Mouse (Mus musculus): ENCODE measurements at regions not wholly inside any gene's neighbourhood (a gene's known extent, or its start where the extent isn't known, plus 50 kb on each side); places are given as distances from the start of the nearest gene placed in this dataset.

- no peak overlapping the region for H3K27ac ChIP-seq (ENCODE audit: low read depth, low read length)
- no peak overlapping the region for H3K4me2 ChIP-seq (replicated peaks; ENCODE audit: low read depth, low read length)
- H3K27me3 ChIP-seq (ENCODE audit: control insufficient read depth, insufficient read depth, low read length) = no peaks in the 10 kb centered on the region
- no peak for ATAC-seq (ENCODE audit: low FRiP score)
- DNase-seq (ENCODE audit: low spot score) = no peak
- H3K9me3 ChIP-seq (ENCODE audit: control insufficient read depth, low read length) = no peaks in the 10 kb centered on the region
- no peak overlapping the region for H3K4me3 ChIP-seq (ENCODE audit: low read depth, low read length)
- 89% methylated on average over 3 of the region's 3 CpGs for WGBS
- H3K9ac ChIP-seq (ENCODE audit: low read depth, low read length) = no peak overlapping the region
- no peaks in the 10 kb centered on the region for H3K36me3 ChIP-seq (ENCODE audit: control insufficient read depth, insufficient read depth, low read length)
- peaks cover 3% of the 10 kb centered on the region; the same call in 1 of the 2 replicates for H3K4me1 ChIP-seq (replicated peaks; ENCODE audit: control insufficient read depth, insufficient read depth, low read length)
Observed at GRCm38 (mm10) chr15:63694150-63694549, 150.8 kb downstream of the Gsdmc2 start.

DNA sequence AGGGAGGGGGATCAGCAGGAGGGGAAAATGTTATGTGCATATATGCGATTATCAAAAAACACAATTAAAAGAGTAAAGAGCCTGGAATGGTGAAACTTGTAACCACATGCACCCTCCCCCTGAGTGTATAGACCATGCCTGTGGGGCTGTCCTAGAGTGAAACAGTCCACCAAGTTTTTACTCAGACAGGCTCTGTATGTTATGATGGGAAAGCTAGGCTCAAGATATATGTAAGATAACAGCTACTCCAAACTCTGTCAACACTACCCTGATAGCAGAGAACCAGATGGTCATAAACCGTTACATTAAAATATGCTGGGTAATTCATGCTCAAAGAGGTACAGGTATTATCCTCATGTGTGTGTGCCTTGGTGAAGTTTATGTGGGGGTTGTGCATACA, 151.4 kb downstream of the Gsdmc2 start:
- H3K27ac ChIP-seq (ENCODE audit: low read depth, low read length) = no peak overlapping the region

GRCm38 (mm10) chr15:63692491-63693295, 152.3 kb downstream of the Gsdmc2 start:
- H3K36me3 ChIP-seq (ENCODE audit: control insufficient read depth, insufficient read depth, low read length) = no peaks in the 10 kb centered on the region
- WGBS = 25% methylated on average over 9 of the region's 9 CpGs
- no peaks in the 10 kb centered on the region for H3K9me3 ChIP-seq (ENCODE audit: control insufficient read depth, low read length)
- peaks cover 3% of the 10 kb centered on the region; the same call in 1 of the 2 replicates for H3K4me1 ChIP-seq (replicated peaks; ENCODE audit: control insufficient read depth, insufficient read depth, low read length)
- no peak overlapping the region for H3K27ac ChIP-seq (ENCODE audit: low read depth, low read length)
- no peak overlapping the region for H3K9ac ChIP-seq (ENCODE audit: low read depth, low read length)
- ATAC-seq (ENCODE audit: low FRiP score) (no peak), DNase-seq (ENCODE audit: low spot score) (no peak)
- no peak overlapping the region for H3K4me3 ChIP-seq (ENCODE audit: low read depth, low read length)
- no peaks in the 10 kb centered on the region for H3K27me3 ChIP-seq (ENCODE audit: control insufficient read depth, insufficient read depth, low read length)
- no peak overlapping the region for H3K4me2 ChIP-seq (replicated peaks; ENCODE audit: low read depth, low read length)

More for the DNA sequence above, 151.4 kb downstream of the Gsdmc2 start:
- no peaks in the 10 kb centered on the region for H3K27me3 ChIP-seq (ENCODE audit: control insufficient read depth, insufficient read depth, low read length)
- H3K4me2 ChIP-seq (replicated peaks; ENCODE audit: low read depth, low read length) = no peak overlapping the region
- no peak for ATAC-seq (ENCODE audit: low FRiP score)
- DNase-seq (ENCODE audit: low spot score) = no peak
- WGBS = 87% methylated on average over 2 of the region's 2 CpGs
- peaks cover 3% of the 10 kb centered on the region; the same call in 1 of the 2 replicates for H3K4me1 ChIP-seq (replicated peaks; ENCODE audit: control insufficient read depth, insufficient read depth, low read length)
- H3K36me3 ChIP-seq (ENCODE audit: control insufficient read depth, insufficient read depth, low read length) = no peaks in the 10 kb centered on the region
- no peaks in the 10 kb centered on the region for H3K9me3 ChIP-seq (ENCODE audit: control insufficient read depth, low read length)
- no peak overlapping the region for H3K4me3 ChIP-seq (ENCODE audit: low read depth, low read length)
- no peak overlapping the region for H3K9ac ChIP-seq (ENCODE audit: low read depth, low read length)

DNA sequence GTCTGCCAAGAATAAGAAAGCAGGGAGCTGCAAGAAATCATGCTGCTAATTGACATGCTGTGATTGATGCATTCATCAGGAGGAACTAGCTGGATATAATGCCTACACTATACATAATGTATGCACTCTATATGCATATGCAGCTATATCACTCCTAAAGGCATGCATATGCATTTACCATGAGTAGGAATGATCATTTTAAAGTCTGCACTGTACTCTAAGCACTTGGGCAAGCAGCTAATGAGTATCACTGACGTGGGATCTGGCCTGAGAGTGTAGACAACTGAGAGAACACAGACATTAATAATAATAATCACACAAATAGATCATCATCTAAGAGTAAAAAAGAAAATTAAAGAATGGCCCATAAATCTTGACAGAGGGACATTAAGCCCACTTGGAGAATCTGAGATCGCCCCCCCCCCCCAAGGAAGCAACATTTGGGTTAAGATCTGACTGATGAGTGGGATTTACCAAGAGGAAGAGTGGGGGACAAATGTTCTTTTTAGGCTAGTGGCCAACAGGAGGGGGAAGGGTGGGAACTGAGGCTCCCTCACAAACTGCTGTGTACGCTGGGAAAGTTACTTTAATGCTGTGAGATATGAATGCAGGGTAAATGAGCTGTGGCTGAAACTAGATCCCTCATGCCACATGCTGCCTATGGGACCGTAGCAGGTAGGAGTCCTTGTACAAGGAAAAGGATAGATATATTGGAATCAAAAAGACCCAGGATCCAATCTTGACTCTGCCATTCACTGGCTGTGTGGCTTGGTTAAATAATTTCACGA, 155.0 kb downstream of the Gsdmc2 start:
- no peaks in the 10 kb centered on the region for H3K36me3 ChIP-seq (ENCODE audit: control insufficient read depth, insufficient read depth, low read length)
- ATAC-seq (ENCODE audit: low FRiP score) = 0 out of 2 replicates have a peak, but pooled peaks have one; percentile 19
- H3K4me2 ChIP-seq (replicated peaks; ENCODE audit: low read depth, low read length) = no peak overlapping the region
- WGBS = 73% methylated on average over 5 of the region's 5 CpGs
- H3K27ac ChIP-seq (ENCODE audit: low read depth, low read length) = no peak overlapping the region
- H3K4me1 ChIP-seq (replicated peaks; ENCODE audit: control insufficient read depth, insufficient read depth, low read length) = peaks cover 3% of the 10 kb centered on the region; the same call in 1 of the 2 replicates
- H3K27me3 ChIP-seq (ENCODE audit: control insufficient read depth, insufficient read depth, low read length) = no peaks in the 10 kb centered on the region
- DNase-seq (ENCODE audit: low spot score) = no peak
- no peaks in the 10 kb centered on the region for H3K9me3 ChIP-seq (ENCODE audit: control insufficient read depth, low read length)
- H3K9ac ChIP-seq (ENCODE audit: low read depth, low read length) = no peak overlapping the region
- no peak overlapping the region for H3K4me3 ChIP-seq (ENCODE audit: low read depth, low read length)

GRCm38 (mm10) chr15:63687852-63688251, 157.1 kb downstream of the Gsdmc2 start:
- Histone ChIP-seq H3K4me1 (replicated peaks; ENCODE audit: control insufficient read depth, insufficient read depth, low read length) (peaks cover under 1% of the 10 kb centered on the region; the same call in 1 of the 2 replicates), H3K4me2 (replicated peaks; ENCODE audit: low read depth, low read length) (no peak overlapping the region), H3K27ac (ENCODE audit: low read depth, low read length) (no peak overlapping the region), H3K36me3 (ENCODE audit: control insufficient read depth, insufficient read depth, low read length) (no peaks in the 10 kb centered on the region), H3K9ac (ENCODE audit: low read depth, low read length) (no peak overlapping the region), H3K9me3 (ENCODE audit: control insufficient read depth, low read length) (no peaks in the 10 kb centered on the region), H3K27me3 (ENCODE audit: control insufficient read depth, insufficient read depth, low read length) (no peaks in the 10 kb centered on the region), H3K4me3 (ENCODE audit: low read depth, low read length) (no peak overlapping the region)
- 95% methylated on average over 1 of the region's 1 CpGs for WGBS
- DNase-seq (ENCODE audit: low spot score) (no peak), ATAC-seq (ENCODE audit: low FRiP score) (no peak)

- H3K4me2 ChIP-seq (replicated peaks; ENCODE audit: low read depth, low read length) = no peak overlapping the region
- H3K4me3 ChIP-seq (ENCODE audit: low read depth, low read length) = no peak overlapping the region
- H3K36me3 ChIP-seq (ENCODE audit: control insufficient read depth, insufficient read depth, low read length) = no peaks in the 10 kb centered on the region
- H3K9ac ChIP-seq (ENCODE audit: low read depth, low read length) = no peak overlapping the region
- no peaks in the 10 kb centered on the region for H3K9me3 ChIP-seq (ENCODE audit: control insufficient read depth, low read length)
- no peaks in the 10 kb centered on the region for H3K27me3 ChIP-seq (ENCODE audit: control insufficient read depth, insufficient read depth, low read length)
- no peaks in the 10 kb centered on the region for H3K4me1 ChIP-seq (replicated peaks; ENCODE audit: control insufficient read depth, insufficient read depth, low read length)
- H3K27ac ChIP-seq (ENCODE audit: low read depth, low read length) = no peak overlapping the region
- WGBS = 66% methylated on average over 3 of the region's 3 CpGs
- ATAC-seq (ENCODE audit: low FRiP score) = no peak
- DNase-seq (ENCODE audit: low spot score) = no peak
Observed at GRCm38 (mm10) chr15:63686954-63687562, 157.9 kb downstream of the Gsdmc2 start.

DNA sequence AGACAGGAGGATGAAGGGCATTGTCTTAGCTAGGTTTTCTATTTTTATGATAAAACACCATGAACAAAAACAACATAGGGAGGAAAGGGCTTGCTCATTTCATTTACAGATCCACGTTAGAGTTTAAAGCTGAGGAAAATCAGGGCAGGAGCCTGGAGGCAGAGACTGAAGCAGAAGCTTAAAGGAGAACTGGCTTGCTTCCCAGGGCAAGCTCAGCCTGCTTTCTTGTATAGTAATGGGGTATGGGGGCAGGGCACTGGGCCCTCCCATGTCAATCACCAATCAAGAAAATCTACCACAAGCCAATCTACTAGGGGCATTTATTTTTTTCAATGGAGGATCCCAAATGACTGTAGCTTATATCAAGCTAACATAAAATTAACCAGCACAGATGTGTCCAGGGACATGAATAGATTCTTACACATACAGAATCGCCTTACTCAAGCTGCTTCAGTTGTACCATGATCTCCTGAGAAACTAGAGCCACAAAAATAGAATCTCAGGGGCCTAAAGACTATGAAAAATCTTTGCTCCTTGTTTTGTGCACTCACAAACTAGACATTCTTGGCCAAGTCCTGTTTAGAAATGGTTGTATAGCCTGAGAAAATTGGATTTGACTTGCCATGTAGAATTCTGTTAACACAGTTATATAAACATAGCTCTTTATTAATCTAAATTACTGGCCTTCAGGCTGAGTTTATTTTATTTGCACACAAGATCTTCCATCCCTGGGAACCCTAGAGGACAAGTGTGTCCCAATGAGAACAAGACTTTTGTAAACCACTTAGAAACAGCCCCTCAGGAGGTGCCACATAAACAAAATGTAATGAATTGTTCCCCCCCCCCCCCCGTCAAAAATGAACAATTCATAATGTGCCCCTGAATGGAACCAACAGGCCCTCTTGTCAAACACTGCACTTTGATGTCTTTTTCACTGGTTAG, 164.7 kb downstream of the Gsdmc2 start:
- DNase-seq (ENCODE audit: low spot score) = no peak
- no peaks in the 10 kb centered on the region for H3K27me3 ChIP-seq (ENCODE audit: control insufficient read depth, insufficient read depth, low read length)
- WGBS = 64% methylated on average over 3 of the region's 3 CpGs

GRCm38 (mm10) chr15:63678921-63679320, 166.1 kb downstream of the Gsdmc2 start:
- Histone ChIP-seq H3K4me1 (replicated peaks; ENCODE audit: control insufficient read depth, insufficient read depth, low read length) (no peaks in the 10 kb centered on the region), H3K9me3 (ENCODE audit: control insufficient read depth, low read length) (no peaks in the 10 kb centered on the region), H3K4me3 (ENCODE audit: low read depth, low read length) (no peak overlapping the region), H3K27ac (ENCODE audit: low read depth, low read length) (no peak overlapping the region), H3K27me3 (ENCODE audit: control insufficient read depth, insufficient read depth, low read length) (no peaks in the 10 kb centered on the region), H3K4me2 (replicated peaks; ENCODE audit: low read depth, low read length) (no peak overlapping the region), H3K36me3 (ENCODE audit: control insufficient read depth, insufficient read depth, low read length) (no peaks in the 10 kb centered on the region), H3K9ac (ENCODE audit: low read depth, low read length) (no peak overlapping the region)
- WGBS = 77% methylated on average over 5 of the region's 5 CpGs
- DNase-seq (ENCODE audit: low spot score) (no peak), ATAC-seq (ENCODE audit: low FRiP score) (no peak)

More for the DNA sequence above, 164.7 kb downstream of the Gsdmc2 start:
- Histone ChIP-seq H3K4me1 (replicated peaks; ENCODE audit: control insufficient read depth, insufficient read depth, low read length) (no peaks in the 10 kb centered on the region), H3K9ac (ENCODE audit: low read depth, low read length) (no peak overlapping the region), H3K4me2 (replicated peaks; ENCODE audit: low read depth, low read length) (no peak overlapping the region), H3K36me3 (ENCODE audit: control insufficient read depth, insufficient read depth, low read length) (no peaks in the 10 kb centered on the region), H3K4me3 (ENCODE audit: low read depth, low read length) (no peak overlapping the region), H3K9me3 (ENCODE audit: control insufficient read depth, low read length) (no peaks in the 10 kb centered on the region), H3K27ac (ENCODE audit: low read depth, low read length) (no peak overlapping the region)
- ATAC-seq (ENCODE audit: low FRiP score) = no peak
